Mouse (Mus musculus): ENCODE measurements around the gene Sidt2.
A peak's percentile ranks its signal among the peaks of the same experiment; 100 is the strongest.

Sidt2 gene

DNA sequence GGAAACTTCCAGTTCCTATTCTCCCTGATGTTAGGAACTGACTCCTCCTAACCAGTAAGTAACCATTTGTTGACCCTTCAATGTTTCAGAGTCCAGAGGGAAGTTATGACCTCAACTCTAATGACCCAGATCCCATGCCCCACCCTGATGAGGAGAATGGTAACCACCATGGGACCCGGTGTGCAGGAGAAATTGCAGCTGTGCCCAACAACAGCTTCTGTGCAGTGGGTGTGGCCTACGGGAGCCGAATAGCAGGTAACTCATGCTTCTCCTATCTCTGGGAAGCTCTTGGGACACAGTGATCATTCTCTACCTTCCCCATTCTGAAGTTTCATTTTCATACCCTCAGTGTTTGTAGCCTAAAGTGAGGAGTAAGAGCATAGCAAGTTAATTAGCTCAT is 44.1 kb downstream of the Sidt2 start:
- DNase-seq = no peak

DNA sequence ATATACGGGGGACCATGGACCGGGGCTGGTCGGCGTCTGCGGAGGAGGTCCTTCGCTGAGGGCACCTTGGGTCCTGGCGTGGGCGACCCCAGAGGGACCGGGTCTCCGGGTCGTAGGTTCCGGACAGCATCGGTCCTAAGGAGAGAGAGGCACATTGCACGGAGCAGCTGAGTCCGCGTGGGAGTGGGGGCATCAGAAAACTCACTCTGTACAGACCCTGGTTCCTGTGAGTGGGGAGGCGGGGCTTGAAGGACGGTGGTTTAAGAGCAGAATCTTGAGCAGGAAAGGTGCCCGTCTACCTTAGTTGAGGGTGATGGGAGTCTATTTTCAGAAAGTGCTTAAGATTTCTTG is 48.0 kb downstream of the Sidt2 start:
- DNase-seq = no peak

DNA sequence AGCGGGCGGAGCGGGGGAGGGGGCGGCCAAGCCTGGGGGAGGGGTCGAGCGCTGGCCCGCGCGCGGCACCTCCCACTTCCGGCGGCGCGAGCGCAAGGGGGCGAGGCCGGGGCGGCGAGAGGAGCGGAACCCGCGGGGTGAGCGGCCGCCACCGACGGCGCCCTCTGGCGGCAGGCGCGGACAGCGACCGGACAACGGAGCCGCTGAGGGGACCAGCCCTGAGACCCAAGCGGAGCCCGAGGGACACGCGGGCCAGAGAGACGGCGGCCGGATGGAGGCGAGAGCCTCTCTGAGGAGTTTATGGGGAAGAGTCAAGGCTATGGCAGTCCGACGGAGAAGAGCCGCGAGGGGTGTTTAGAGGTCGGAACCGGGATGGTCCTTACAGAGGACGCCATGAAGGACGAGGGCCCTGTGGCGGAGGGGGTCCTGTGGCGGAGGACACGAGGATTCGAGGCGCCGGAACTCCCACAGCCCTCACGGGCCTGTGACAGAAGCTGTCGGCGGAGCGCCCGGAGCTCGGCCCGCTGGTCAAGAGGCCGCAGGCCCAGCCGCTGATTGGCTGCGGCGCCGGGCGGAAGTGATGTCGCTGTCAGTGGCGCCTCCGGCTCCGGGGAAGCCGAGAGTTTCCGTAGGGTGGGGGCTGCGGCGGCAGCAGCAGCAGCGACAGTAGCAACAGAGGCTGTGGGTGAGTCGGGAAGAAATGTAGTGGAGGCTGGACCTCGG is 48.5 kb downstream of the Sidt2 start, which contains the start of the genes Pcsk7 and Rnf214:
Gene Pcsk7, plus strand, starts transcription at position 143 of the 723 bp plus-strand sequence.
Gene Rnf214, minus strand, starts transcription at position 557 of the 723 bp plus-strand sequence.
- DNase-seq = peak; percentile 95

DNA sequence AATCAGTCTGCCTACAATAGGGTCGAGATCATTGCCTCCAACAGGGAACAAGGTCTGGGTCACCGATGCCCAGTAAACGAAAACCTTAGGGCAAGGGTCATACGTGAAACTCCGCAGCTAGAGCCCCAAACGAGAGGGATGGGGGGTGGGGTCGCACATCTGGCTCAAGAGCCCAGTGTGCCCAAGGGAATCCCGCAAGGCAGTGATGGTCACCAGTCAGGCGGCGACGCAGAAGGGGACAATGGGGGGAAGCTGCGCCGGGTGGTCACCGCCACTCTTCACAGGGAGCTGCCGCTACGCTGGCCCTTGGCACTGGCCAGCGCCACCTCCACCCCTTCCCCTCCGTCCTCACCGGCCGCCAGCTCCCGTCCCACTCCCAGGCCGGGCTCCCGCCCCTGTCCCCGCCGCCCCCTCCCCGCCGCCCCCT is 49.2 kb downstream of the Sidt2 start:
- DNase-seq = no peak

DNA sequence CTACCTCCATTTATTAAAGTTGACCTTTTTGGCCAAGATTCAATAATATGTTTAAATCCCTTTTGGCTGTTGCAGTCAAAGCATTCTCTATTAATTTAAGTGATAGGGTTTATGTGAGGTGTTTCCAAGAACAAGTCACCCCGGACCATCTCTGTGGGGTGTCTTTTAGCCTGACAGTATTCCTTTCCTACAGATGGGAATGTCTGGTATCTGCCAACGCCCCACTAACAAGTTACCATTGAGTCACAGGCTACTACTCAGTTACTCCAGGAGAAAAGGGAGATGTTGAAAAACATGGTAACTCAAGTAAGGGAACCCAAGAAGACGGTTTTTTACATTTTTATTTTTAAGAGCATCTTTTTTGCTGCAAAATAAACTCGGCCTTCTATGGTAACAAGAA is 49.9 kb downstream of the Sidt2 start:
- no peak for DNase-seq

DNA sequence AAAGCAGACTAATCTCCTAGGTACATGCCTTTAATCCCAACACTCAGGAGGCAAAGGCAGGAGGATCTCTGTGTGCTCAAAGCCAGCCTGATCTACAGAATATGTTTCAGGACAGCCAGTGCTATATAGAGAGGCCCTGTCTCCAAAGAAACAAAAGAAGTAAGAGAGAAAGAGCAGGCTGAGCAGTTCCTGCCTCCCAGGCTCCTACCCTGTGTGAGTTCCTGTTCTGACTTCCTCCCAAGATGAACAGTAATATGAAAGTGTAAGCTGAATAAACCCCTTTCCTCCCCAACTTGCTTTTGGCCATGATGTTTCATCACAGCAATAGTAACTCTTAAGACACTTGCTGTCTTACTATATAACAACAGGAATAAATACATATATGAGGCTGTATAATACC is 61.4 kb downstream of the Sidt2 start:
- DNase-seq = no peak

Measured in thymus, postnatal 4 days (tissue).